Mouse (Mus musculus) midbrain, postnatal 0 days (tissue): ENCODE data around the gene Olfr304. TPM values are rescaled to one million over a fixed set of nuclear protein-coding genes. Genes with fewer than 3 reads are reported as not detected.

Experiments
- ATAC-seq: fragments of 200-750 bp; cut with Nextera tagmentation; 2 replicates; pipeline ENCODE4 v1.8.0; 2017; ENCODE audit warnings: moderate number of reproducible peaks, mild to moderate bottlenecking, moderate TSS enrichment, moderate library complexity; ENCODE audit not compliant: low FRiP score
- DNase-seq: peaks from one replicate; pipeline ENCODE4 v3.0.0-alpha.2; 2015; ENCODE audit warnings: low spot score
- H3K27ac ChIP-seq: fragments of 300-500 bp; sonication (generic); 2 replicates; pipeline ENCODE4 v1.5.1; 2014; ENCODE audit warnings: low read depth, mild to moderate bottlenecking, low read length, mixed read lengths
- H3K27me3 ChIP-seq: fragments of 300-500 bp; sonication (generic); 2 replicates; pipeline ENCODE4 v1.6.1; 2014; ENCODE audit warnings: low read length, control low read depth, mixed read lengths; ENCODE audit not compliant: insufficient read depth
- H3K36me3 ChIP-seq: fragments of 300-500 bp; sonication (generic); 2 replicates; pipeline ENCODE4 v1.6.1; 2014; ENCODE audit warnings: low read length, control low read depth, mixed read lengths; ENCODE audit not compliant: insufficient read depth
- H3K4me1 ChIP-seq: fragments of 300-500 bp; sonication (generic); 2 replicates; pipeline ENCODE4 v1.6.1; 2014; ENCODE audit warnings: mild to moderate bottlenecking, control low read depth, antibody characterized with exemption, low read length, mixed read lengths; ENCODE audit not compliant: insufficient read depth
- H3K4me2 ChIP-seq: fragments of 300-500 bp; sonication (generic); 2 replicates; pipeline ENCODE4 v1.6.1; 2014; ENCODE audit warnings: low read depth, mild to moderate bottlenecking, low read length, mixed read lengths; ENCODE audit not compliant: poor library complexity, severe bottlenecking
- H3K4me3 ChIP-seq: fragments of 300-500 bp; sonication (generic); 2 replicates; pipeline ENCODE4 v1.5.1; 2014; ENCODE audit warnings: low read depth, mild to moderate bottlenecking, low read length, moderate library complexity
- H3K9ac ChIP-seq: fragments of 300-500 bp; sonication (generic); replicated peaks from 2 replicates; pipeline ENCODE4 v1.6.1; 2014; ENCODE audit warnings: mild to moderate bottlenecking, low read length, moderate library complexity, mixed read lengths; ENCODE audit not compliant: poor library complexity, severe bottlenecking
- H3K9me3 ChIP-seq: fragments of 300-500 bp; sonication (generic); 2 replicates; pipeline ENCODE4 v1.6.1; 2016; ENCODE audit warnings: low read length, control low read depth
- CTCF ChIP-seq: IDR thresholded peaks from 2 replicates; pipeline ENCODE4 v1.5.1; 2016; ENCODE audit warnings: antibody characterized with exemption, mild to moderate bottlenecking
- WGBS: fragments of 180-500 bp; shearing (Covaris S2); extraction: QIAGEN DNeasy Blood & Tissue Kit; methylation state at CpG from one replicate; pipeline ENCODE4 v1.1.7; 2014; 5-methylcytosine and 5-hydroxymethylcytosine counted together
- polyA plus RNA-seq: library from polyadenylated mRNA; unstranded; fragments of >200 nt; fragmentation: Nextera tagmentation; extraction: Ambion mirVana; gene quantifications from 2 replicates; pipeline ENCODE4 v1.2.1, GENCODE M21; 2015
- total RNA-seq: library from RNA; depleted of rRNA; stranded (reverse); fragments of >200 nt; gene quantifications from 2 replicates; pipeline ENCODE4 v1.2.3, GENCODE M21; 2014; rRNA removed

The Olfr304 gene
- total and polyA plus RNA-seq, 2 experiments from 2014 or later: not detected

- ATAC-seq (no peak), DNase-seq (no peak)
- Histone ChIP-seq H3K4me3 (no peak overlapping the region), H3K4me2 (no peak overlapping the region), H3K9ac (no peak overlapping the region), H3K27ac (no peak overlapping the region), H3K36me3 (no peaks in the 10 kb centered on the region), H3K4me1 (no peaks in the 10 kb centered on the region), H3K9me3 (0 out of 2 replicates have a peak, but pooled peaks cover 3% of the 10 kb centered on the region), H3K27me3 (no peaks in the 10 kb centered on the region)
- TF ChIP-seq CTCF: no peak
- 61% methylated on average over 3 of the region's 3 CpGs for WGBS
These were observed 42.2 kb downstream of the Olfr304 start for GRCm38 (mm10) chr7:86344253-86344652.

DNA sequence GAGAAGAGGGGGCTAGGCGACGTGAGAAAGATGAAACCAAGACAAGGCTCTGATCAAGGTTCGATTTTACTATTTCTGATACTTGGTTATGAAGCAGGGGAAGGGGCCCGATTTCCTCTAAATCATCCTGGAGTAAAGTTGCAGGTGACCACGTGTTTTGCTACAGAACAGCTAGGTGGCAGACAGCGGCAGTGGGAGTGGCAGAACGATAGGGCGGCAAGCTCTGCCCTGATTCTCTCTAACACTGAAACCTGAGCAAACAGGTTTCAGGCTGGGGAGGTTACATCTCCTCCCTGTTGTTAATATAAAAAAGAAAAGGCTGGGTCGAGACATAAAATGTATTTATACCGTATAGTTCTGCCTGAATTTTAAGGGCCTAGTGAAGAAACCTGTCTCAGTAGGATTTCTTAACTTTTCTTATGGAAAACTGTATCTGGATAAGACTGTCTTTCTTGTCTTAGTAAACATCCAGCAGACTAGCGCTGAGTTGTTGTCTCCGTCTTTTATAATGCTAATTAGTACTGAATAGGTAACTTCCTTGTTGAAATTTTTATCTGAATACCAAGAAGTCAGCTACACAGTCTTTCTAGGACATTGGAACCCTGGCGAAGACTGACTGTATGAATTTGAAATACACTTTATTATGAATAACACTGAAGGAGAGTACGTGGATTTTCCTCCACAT is 43.4 kb downstream of the Olfr304 start:
- Histone ChIP-seq H3K4me3 (no peak overlapping the region), H3K4me2 (no peak overlapping the region), H3K4me1 (no peaks in the 10 kb centered on the region), H3K27ac (no peak overlapping the region), H3K9me3 (no peaks in the 10 kb centered on the region), H3K9ac (no peak overlapping the region), H3K27me3 (no peaks in the 10 kb centered on the region), H3K36me3 (no peaks in the 10 kb centered on the region)
- 81% methylated on average over 14 of the region's 14 CpGs for WGBS
- DNase-seq (no peak), ATAC-seq (no peak)
- TF ChIP-seq CTCF: no peak

DNA sequence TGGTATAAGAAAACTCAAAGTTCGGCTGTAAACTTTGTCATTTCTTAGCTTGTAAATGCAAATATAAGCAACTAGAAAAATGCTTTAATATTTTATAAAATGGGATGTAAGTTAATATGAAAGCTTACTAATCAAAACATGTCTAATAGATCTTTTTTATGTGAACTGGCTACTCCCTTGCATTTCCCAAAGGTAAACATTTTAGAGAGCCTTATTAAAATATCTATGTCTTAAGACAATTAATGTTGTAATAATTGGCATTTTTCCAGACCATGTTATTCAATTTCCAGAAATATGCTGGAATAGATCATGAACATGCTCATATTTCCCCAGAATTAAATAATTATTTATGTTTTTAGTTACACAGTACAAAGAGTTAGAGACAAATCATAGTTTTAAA is 49.0 kb downstream of the Olfr304 start, which contains the start of gene Olfr307:
Gene Olfr307, minus strand, starts transcription at position 101 of the 400 bp plus-strand sequence.
- Histone ChIP-seq H3K27ac (no peak within 1 kb of the TSS), H3K4me1 (no peaks in the 10 kb centered on the region), H3K4me2 (no peak within 1 kb of the TSS), H3K9ac (no peak within 1 kb of the TSS), H3K36me3 (no peaks in the 10 kb centered on the region), H3K27me3 (no peaks in the 10 kb centered on the region), H3K4me3 (no peak within 1 kb of the TSS), H3K9me3 (no peaks in the 10 kb centered on the region)
- ATAC-seq: no peak
- no peak for TF ChIP-seq CTCF
- DNase-seq: no peak
- WGBS: 82% methylated on average over 1 of the region's 1 CpGs

Other genes starting within 250 kb of the Olfr304 start
- gene Vmn2r75, start 214.9 kb downstream of the Olfr304 start, total RNA-seq: not detected in 2 replicates
- gene Vmn2r75, start 214.9 kb downstream of the Olfr304 start, polyA plus RNA-seq: not detected in 2 replicates
- not detected in 2 replicates for gene Vmn2r76, start 140.3 kb downstream of the Olfr304 start, total RNA-seq
- gene Vmn2r76, start 140.3 kb downstream of the Olfr304 start, polyA plus RNA-seq: not detected in 2 replicates
- not detected in 2 replicates for gene Olfr310, start 109.5 kb downstream of the Olfr304 start, total RNA-seq
- not detected in 2 replicates for gene Olfr310, start 109.5 kb downstream of the Olfr304 start, polyA plus RNA-seq
- not detected in 2 replicates for gene Olfr309, start 73.0 kb downstream of the Olfr304 start, total RNA-seq
- gene Olfr309, start 73.0 kb downstream of the Olfr304 start, polyA plus RNA-seq: not detected in 2 replicates
- not detected in 2 replicates for gene Olfr308, start 61.0 kb downstream of the Olfr304 start, total RNA-seq
- gene Olfr308, start 61.0 kb downstream of the Olfr304 start, polyA plus RNA-seq: not detected in 2 replicates
- not detected in 2 replicates for gene Olfr307, start 49.1 kb downstream of the Olfr304 start, total RNA-seq
- not detected in 2 replicates for gene Olfr307, start 49.1 kb downstream of the Olfr304 start, polyA plus RNA-seq
- not detected in 2 replicates for gene Olfr305, start 19.7 kb downstream of the Olfr304 start, total RNA-seq
- gene Olfr305, start 19.7 kb downstream of the Olfr304 start, polyA plus RNA-seq: not detected in 2 replicates
- gene Olfr303, start 11.1 kb upstream of the Olfr304 start, total RNA-seq: not detected in 2 replicates
- gene Olfr303, start 11.1 kb upstream of the Olfr304 start, polyA plus RNA-seq: not detected in 2 replicates
- not detected in 2 replicates for gene Olfr301, start 17.2 kb upstream of the Olfr304 start, total RNA-seq
- not detected in 2 replicates for gene Olfr301, start 17.2 kb upstream of the Olfr304 start, polyA plus RNA-seq
- not detected in 2 replicates for gene Olfr299, start 73.3 kb upstream of the Olfr304 start, total RNA-seq
- not detected in 2 replicates for gene Olfr299, start 73.3 kb upstream of the Olfr304 start, polyA plus RNA-seq
- gene Olfr298, start 105.8 kb upstream of the Olfr304 start, total RNA-seq: not detected in 2 replicates
- gene Olfr298, start 105.8 kb upstream of the Olfr304 start, polyA plus RNA-seq: not detected in 2 replicates
- not detected in 2 replicates for gene Olfr297, start 133.3 kb upstream of the Olfr304 start, total RNA-seq
- not detected in 2 replicates for gene Olfr297, start 133.3 kb upstream of the Olfr304 start, polyA plus RNA-seq
- gene Olfr295, start 197.2 kb upstream of the Olfr304 start, total RNA-seq: not detected in 2 replicates
- gene Olfr295, start 197.2 kb upstream of the Olfr304 start, polyA plus RNA-seq: not detected in 2 replicates
- gene Olfr294, start 230.0 kb upstream of the Olfr304 start, total RNA-seq: not detected in 2 replicates
- gene Olfr294, start 230.0 kb upstream of the Olfr304 start, polyA plus RNA-seq: not detected in 2 replicates